In genomic region chr10:76542636-76543375, GRCm38 (mm10) we compare ENCODE assay signal across 23 mouse cellular contexts. TPM values are rescaled to one million over a fixed set of nuclear protein-coding genes. Genes with fewer than 3 reads are reported as not detected.
DNase-seq lines count a peak whose midpoint lies in the region; ATAC-seq lines count a peak whose summit lies in the region.
"Had no signal": no experiment of that assay in that cellular context is flagged by ENCODE, and none has a peak within 500 bp of the region (broad histone marks: within the 10 kb centered on the region; RNA-seq: fewer than 3 reads in every experiment).

No protein-coding gene starts in this region.

- peak; percentile 33 for DNase-seq in testis, postnatal 10 days (ENCODE audit: low spot score)
- no peak for DNase-seq in testis, postnatal 14 days (ENCODE audit: low spot score)
- DNase-seq in kidney, adult 9 months = no peak
- no peak for DNase-seq in liver
- no peak for DNase-seq in embryo, embryonic 10 days (ENCODE audit: low spot score)
- DNase-seq: adrenal gland, adult 8-10 months; cerebellum, postnatal 14 days; heart, postnatal 14 days; left cerebral cortex, postnatal 4 days; liver, embryonic 13.5 days; lung, postnatal 14 days; right cerebral cortex, adult 18-20 months had no signal

- H3K4me1 ChIP-seq in heart, embryonic 11.5 days (ENCODE audit: control insufficient read depth, insufficient read depth, low read length) = no peaks in the 10 kb centered on the region
- H3K4me1 ChIP-seq: embryonic facial prominence, embryonic 12.5 days; forebrain, embryonic 10.5 days; liver, embryonic 13.5 days; midbrain, embryonic 15.5 days; neural tube, embryonic 13.5 days had no signal

- no peak overlapping the region for H3K4me3 ChIP-seq in heart, embryonic 11.5 days (ENCODE audit: low read depth, low read length)
- H3K4me3 ChIP-seq: embryonic facial prominence, embryonic 12.5 days; forebrain, embryonic 10.5 days; heart, adult 2 months; liver, embryonic 13.5 days; midbrain, embryonic 15.5 days; neural tube, embryonic 13.5 days had no signal

- WGBS in heart, embryonic 11.5 days (ENCODE audit: insufficient replicate concordance) = 77% methylated on average over 10 of the region's 10 CpGs

- peak; percentile 30 to 34; a peak in 3 of 4 replicates for ATAC-seq in hematopoietic stem cell, adult 5-6 weeks (replicated peaks in 1 of 2; ENCODE audit: insufficient read depth in 1 of 2, low FRiP score in 2 of 2, low TSS enrichment in 1 of 2, low read depth in 1 of 2, poor library complexity in 2 of 2, severe bottlenecking in 2 of 2)
- ATAC-seq in neutrophil, adult 5-6 weeks (ENCODE audit: extremely low read depth, insufficient number of reproducible peaks, low FRiP score, poor library complexity, severe bottlenecking) = peak; percentile 21; the same call in 1 of the 2 replicates
- ATAC-seq in heart, embryonic 11.5 days (replicated peaks; ENCODE audit: insufficient number of reproducible peaks, low FRiP score, low TSS enrichment) = no peak
- ATAC-seq: midbrain, embryonic 15.5 days had no signal

- H3K4me2 ChIP-seq in heart, embryonic 11.5 days = no peak overlapping the region
- H3K4me2 ChIP-seq: embryonic facial prominence, embryonic 12.5 days; liver, embryonic 13.5 days; midbrain, embryonic 15.5 days; neural tube, embryonic 13.5 days had no signal

- H3K36me3 ChIP-seq in heart, embryonic 11.5 days (ENCODE audit: control insufficient read depth, insufficient read depth, low read length) = peaks cover 34% of the 10 kb centered on the region

- no peak overlapping the region for H3K27ac ChIP-seq in heart, embryonic 11.5 days (ENCODE audit: low read depth, low read length)
- H3K27ac ChIP-seq: embryonic facial prominence, embryonic 12.5 days; forebrain, embryonic 10.5 days; heart, adult 2 months; kidney, postnatal 0 days; liver, embryonic 13.5 days; midbrain, embryonic 15.5 days; neural tube, embryonic 13.5 days had no signal

- no peaks in the 10 kb centered on the region for H3K9me3 ChIP-seq in heart, embryonic 11.5 days (replicated peaks; ENCODE audit: control insufficient read depth, low read length)
- H3K9me3 ChIP-seq: embryonic facial prominence, embryonic 12.5 days; forebrain, embryonic 10.5 days; liver, embryonic 13.5 days; midbrain, embryonic 15.5 days; neural tube, embryonic 13.5 days had no signal

- no peaks in the 10 kb centered on the region for H3K27me3 ChIP-seq in heart, embryonic 11.5 days (ENCODE audit: control insufficient read depth, insufficient read depth, low read length)
- H3K27me3 ChIP-seq: embryonic facial prominence, embryonic 12.5 days; liver, embryonic 13.5 days; midbrain, embryonic 15.5 days; neural tube, embryonic 13.5 days had no signal

- H3K9ac ChIP-seq in heart, embryonic 11.5 days (ENCODE audit: low read depth, low read length) = no peak overlapping the region
- H3K9ac ChIP-seq: embryonic facial prominence, embryonic 12.5 days; liver, embryonic 13.5 days; midbrain, embryonic 15.5 days; neural tube, embryonic 13.5 days had no signal

RNA-seq across cellular contexts. Expression of gene Lss, which starts 11.4 kb away (rescaled TPM):
- 3.8 and 8.2 TPM in 2 replicates for total RNA-seq in hematopoietic stem cell, adult 5-6 weeks (2017)
- total RNA-seq in neutrophil, adult 5-6 weeks (2017) = 4.1 and 10.7 TPM in 2 replicates
- 14.0 and 15.1 TPM in 2 replicates for polyA plus RNA-seq in heart, embryonic 11.5 days (2014; fragmentation: Nextera tagmentation; extraction: Ambion mirVana)

RNA-seq across cellular contexts. Expression of gene Spatc1l, which starts 19.3 kb away (rescaled TPM):
- not detected in 2 replicates for total RNA-seq in hematopoietic stem cell, adult 5-6 weeks (2017)
- total RNA-seq in neutrophil, adult 5-6 weeks (2017) = not detected in 2 replicates
- not detected in 2 replicates for polyA plus RNA-seq in heart, embryonic 11.5 days (2014; fragmentation: Nextera tagmentation; extraction: Ambion mirVana)
- total RNA-seq: adrenal gland, adult 8-10 months; heart, adult 2 months; heart, postnatal 14 days; layer of hippocampus, postnatal 10 days; left cerebral cortex, postnatal 4 days had no signal
- polyA plus RNA-seq: embryonic facial prominence, embryonic 12.5 days; forebrain, embryonic 10.5 days; kidney, postnatal 0 days; liver, embryonic 13.5 days; midbrain, embryonic 15.5 days; neural tube, embryonic 13.5 days; spleen, adult 2 months had no signal

RNA-seq across cellular contexts. Expression of gene Ftcd, which starts 32.6 kb away (rescaled TPM):
- total RNA-seq in hematopoietic stem cell, adult 5-6 weeks (2017) = not detected in 2 replicates
- total RNA-seq in neutrophil, adult 5-6 weeks (2017) = not detected in 2 replicates
- 1.9 and 3.4 TPM in 2 replicates for polyA plus RNA-seq in heart, embryonic 11.5 days (2014; fragmentation: Nextera tagmentation; extraction: Ambion mirVana)
- total RNA-seq: heart, adult 2 months; layer of hippocampus, postnatal 10 days; left cerebral cortex, postnatal 4 days had no signal
- polyA plus RNA-seq: forebrain, embryonic 10.5 days; heart, adult 2 months; neural tube, embryonic 13.5 days had no signal
